Mouse (Mus musculus) embryonic fibroblast, embryonic 13.5 days (primary cell): ENCODE measurements around the gene Ncam1.

Source experiments
- CTCF ChIP-seq: IDR thresholded peaks from 2 replicates; pipeline ENCODE4 v1.5.1; 2011; ENCODE audit warnings: mild to moderate bottlenecking, control low read depth, low read length, moderate library complexity, borderline replicate concordance; ENCODE audit not compliant: insufficient read depth
- POLR2A ChIP-seq: IDR thresholded peaks from 2 replicates; pipeline ENCODE4 v1.6.1; 2011; ENCODE audit warnings: low read depth, mild to moderate bottlenecking, control low read depth, low read length, moderate library complexity

- TF ChIP-seq CTCF (no peak), POLR2A (peak; percentile 69)
Observed at GRCm38 (mm10) chr9:49796618-49797507, 1.9 kb downstream of the Ncam1 start.
